Mouse (Mus musculus) myocyte (in vitro differentiated cells): ENCODE results near the gene Tnnt3. TPM values are rescaled to one million over a fixed set of nuclear protein-coding genes. Genes with fewer than 3 reads are reported as not detected.
A peak's percentile ranks its signal among the peaks of the same experiment; 100 is the strongest.

Source experiments
- H3K27me3 ChIP-seq: one replicate; pipeline ENCODE4 v1.6.1; 2011; ENCODE audit not compliant: control insufficient read depth, insufficient read depth, insufficient read length
- H3K36me3 ChIP-seq: one replicate; pipeline ENCODE4 v1.6.1; 2011; ENCODE audit not compliant: control insufficient read depth, insufficient read depth
- H3K4me2 ChIP-seq: one replicate; pipeline ENCODE4 v1.6.1; 2011; ENCODE audit warnings: low read depth, control low read depth
- H3K4me3 ChIP-seq: one replicate; pipeline ENCODE4 v1.5.1; 2011; ENCODE audit warnings: mild to moderate bottlenecking, control low read depth, moderate library complexity
- H3K79me2 ChIP-seq: one replicate; pipeline ENCODE4 v1.6.1; 2011; ENCODE audit not compliant: control insufficient read depth, insufficient read depth
- H3ac ChIP-seq: one replicate; pipeline ENCODE4 v1.6.1; 2011; ENCODE audit not compliant: control insufficient read depth, insufficient read length
- CEBPB ChIP-seq: IDR thresholded peaks from 2 replicates; pipeline ENCODE4 v1.6.1; 2011; ENCODE audit warnings: mild to moderate bottlenecking, moderate library complexity; ENCODE audit not compliant: poor library complexity, insufficient read depth, severe bottlenecking
- E2F4 ChIP-seq: IDR thresholded peaks from one replicate; pipeline ENCODE4 v1.6.1; 2011; ENCODE audit warnings: mild to moderate bottlenecking, control low read depth, moderate library complexity; ENCODE audit not compliant: insufficient read depth
- MYOD1 ChIP-seq, 3 experiments: IDR thresholded peaks; one replicate each; pipeline ENCODE4 v1.6.1; 2011; ENCODE audit warnings: control low read depth in 2 of 3, low read depth in 2 of 3, mild to moderate bottlenecking in 2 of 3, moderate library complexity in 1 of 3; ENCODE audit not compliant: insufficient read length in 2 of 3, control insufficient read depth in 1 of 3
- MYOG ChIP-seq, 3 experiments: IDR thresholded peaks; one replicate each; pipeline ENCODE4 v1.6.1; 2011; ENCODE audit warnings: control low read depth in 2 of 3, low read depth in 2 of 3, mild to moderate bottlenecking in 2 of 3; ENCODE audit not compliant: insufficient read length in 2 of 3, control insufficient read depth in 1 of 3, insufficient read depth in 1 of 3
- POLR2A ChIP-seq: IDR thresholded peaks from one replicate; pipeline ENCODE4 v1.6.1; 2011; ENCODE audit warnings: low read depth, mild to moderate bottlenecking, control low read depth, moderate library complexity; ENCODE audit not compliant: insufficient read length
- POLR2AphosphoS2 ChIP-seq: IDR thresholded peaks from one replicate; pipeline ENCODE4 v1.6.1; 2011; ENCODE audit warnings: low read depth, control low read depth; ENCODE audit not compliant: insufficient read length
- REST ChIP-seq: IDR thresholded peaks from one replicate; pipeline ENCODE4 v1.6.1; 2011; ENCODE audit warnings: mild to moderate bottlenecking, control low read depth, moderate library complexity; ENCODE audit not compliant: insufficient read depth, insufficient read length
- SRF ChIP-seq: IDR thresholded peaks from one replicate; pipeline ENCODE4 v1.6.1; 2011; ENCODE audit warnings: low read depth; ENCODE audit not compliant: control insufficient read depth, insufficient read length
- TCF12 ChIP-seq: IDR thresholded peaks from one replicate; pipeline ENCODE4 v1.6.1; 2011; ENCODE audit warnings: mild to moderate bottlenecking, control low read depth; ENCODE audit not compliant: poor library complexity, insufficient read depth, severe bottlenecking
- TCF3 ChIP-seq: IDR thresholded peaks from one replicate; pipeline ENCODE4 v1.6.1; 2011; ENCODE audit warnings: low read depth, control low read depth; ENCODE audit not compliant: insufficient read length
- USF1 ChIP-seq: IDR thresholded peaks from one replicate; pipeline ENCODE4 v1.6.1; 2011; ENCODE audit warnings: low read depth, mild to moderate bottlenecking, control low read depth, moderate library complexity
- polyA plus RNA-seq: library from polyadenylated mRNA; unstranded; fragments of >200 nt; fragmentation: generic; extraction: Trizol; gene quantifications from one replicate; pipeline ENCODE4 v1.2.1, GENCODE M21; 2012; ENCODE audit warnings: missing spikeins

The Tnnt3 gene
- polyA plus RNA-seq, 1 experiment = 2,107 TPM

- TF ChIP-seq POLR2A (peak; percentile 62), MYOG (IDR thresholded peaks at IDR 0.05; ENCODE audit: control insufficient read depth in 1 of 3, insufficient read depth in 1 of 3, insufficient read length in 2 of 3, low read depth in 2 of 3) (peak in 1 of 3 experiments; percentile 1), TCF12 (no peak), POLR2AphosphoS2 (peak; percentile 92), MYOD1 (IDR thresholded peaks at IDR 0.05; ENCODE audit: control insufficient read depth in 1 of 3, insufficient read length in 2 of 3, low read depth in 2 of 3) (no peak), REST (no peak), TCF3 (no peak), E2F4 (no peak)
- peaks cover 5% of the 10 kb centered on the region for H3K79me2 ChIP-seq
- no peaks in the 10 kb centered on the region for H3K27me3 ChIP-seq
- peaks cover 8% of the 10 kb centered on the region for H3K36me3 ChIP-seq
- no peak overlapping the region for H3ac ChIP-seq
- H3K4me2 ChIP-seq = no peak overlapping the region
- no peak overlapping the region for H3K4me3 ChIP-seq
These were observed 8.8 kb downstream of the Tnnt3 start for GRCm38 (mm10) chr7:142507453-142507852.

GRCm38 (mm10) chr7:142509518-142509917, 10.9 kb downstream of the Tnnt3 start:
- no peaks in the 10 kb centered on the region for H3K27me3 ChIP-seq
- H3ac ChIP-seq = no peak overlapping the region
- H3K4me2 ChIP-seq = no peak overlapping the region
- TF ChIP-seq POLR2A (peak; percentile 22), CEBPB (no peak), MYOG (IDR thresholded peaks at IDR 0.05; ENCODE audit: control insufficient read depth in 1 of 3, insufficient read depth in 1 of 3, insufficient read length in 2 of 3, low read depth in 2 of 3) (no peak), POLR2AphosphoS2 (peak; percentile 84)
- no peak overlapping the region for H3K4me3 ChIP-seq
- peaks cover 4% of the 10 kb centered on the region for H3K36me3 ChIP-seq
- no peaks in the 10 kb centered on the region for H3K79me2 ChIP-seq

GRCm38 (mm10) chr7:142510021-142510777, 11.6 kb downstream of the Tnnt3 start:
- TF ChIP-seq MYOG (IDR thresholded peaks at IDR 0.05; ENCODE audit: control insufficient read depth in 1 of 3, insufficient read depth in 1 of 3, insufficient read length in 2 of 3, low read depth in 2 of 3) = no peak
- peak; percentile 6 for TF ChIP-seq POLR2AphosphoS2
- no peak for TF ChIP-seq SRF
- H3K27me3 ChIP-seq = no peaks in the 10 kb centered on the region
- no peak overlapping the region for H3K4me2 ChIP-seq
- H3K36me3 ChIP-seq = peaks cover 6% of the 10 kb centered on the region
- no peak overlapping the region for H3ac ChIP-seq
- H3K79me2 ChIP-seq = no peaks in the 10 kb centered on the region
- no peak overlapping the region for H3K4me3 ChIP-seq

- Histone ChIP-seq H3ac (no peak overlapping the region), H3K79me2 (no peaks in the 10 kb centered on the region), H3K27me3 (no peaks in the 10 kb centered on the region), H3K4me3 (no peak overlapping the region), H3K36me3 (peaks cover 6% of the 10 kb centered on the region), H3K4me2 (no peak overlapping the region)
- TF ChIP-seq MYOG (IDR thresholded peaks at IDR 0.05; ENCODE audit: control insufficient read depth in 1 of 3, insufficient read depth in 1 of 3, insufficient read length in 2 of 3, low read depth in 2 of 3) (peak in 1 of 3 experiments; percentile 10), POLR2AphosphoS2 (peak; percentile 73), TCF12 (no peak), USF1 (no peak), TCF3 (no peak)
These were observed 15.4 kb downstream of the Tnnt3 start for GRCm38 (mm10) chr7:142514048-142514447.

- no peaks in the 10 kb centered on the region for H3K79me2 ChIP-seq
- H3K4me2 ChIP-seq = no peak overlapping the region
- TF ChIP-seq POLR2A = peak; percentile 52
- TF ChIP-seq TCF12 = no peak
- peak; percentile 92 for TF ChIP-seq POLR2AphosphoS2
- H3K36me3 ChIP-seq = peaks cover 6% of the 10 kb centered on the region
- H3K27me3 ChIP-seq = no peaks in the 10 kb centered on the region
- no peak overlapping the region for H3K4me3 ChIP-seq
- no peak overlapping the region for H3ac ChIP-seq
These were observed 17.8 kb downstream of the Tnnt3 start for GRCm38 (mm10) chr7:142516221-142516978.
